Mouse (Mus musculus) liver, postnatal 0 days (tissue): Measurements from ENCODE around the gene Pspn.

Source experiments
- CTCF ChIP-seq: sonication (generic); IDR thresholded peaks from 2 replicates; pipeline ENCODE4 v1.5.1; 2016; ENCODE audit warnings: antibody characterized with exemption, low read depth
- EP300 ChIP-seq: IDR thresholded peaks from 2 replicates; pipeline ENCODE4 v1.6.1; 2016; ENCODE audit warnings: antibody characterized with exemption, low read depth, mild to moderate bottlenecking

- peak; percentile 50 for TF ChIP-seq CTCF
- TF ChIP-seq EP300: no peak
Observed at GRCm38 (mm10) chr17:57038978-57039377, 39.2 kb upstream of the Pspn start.
